Mouse (Mus musculus): Measurements from ENCODE around the gene Homer1. TPM values are rescaled to one million over a fixed set of nuclear protein-coding genes. Genes with fewer than 3 reads are reported as not detected.

Homer1 gene
- polyA plus RNA-seq, 1 experiment from 2014 or later = 13.2 TPM

DNA sequence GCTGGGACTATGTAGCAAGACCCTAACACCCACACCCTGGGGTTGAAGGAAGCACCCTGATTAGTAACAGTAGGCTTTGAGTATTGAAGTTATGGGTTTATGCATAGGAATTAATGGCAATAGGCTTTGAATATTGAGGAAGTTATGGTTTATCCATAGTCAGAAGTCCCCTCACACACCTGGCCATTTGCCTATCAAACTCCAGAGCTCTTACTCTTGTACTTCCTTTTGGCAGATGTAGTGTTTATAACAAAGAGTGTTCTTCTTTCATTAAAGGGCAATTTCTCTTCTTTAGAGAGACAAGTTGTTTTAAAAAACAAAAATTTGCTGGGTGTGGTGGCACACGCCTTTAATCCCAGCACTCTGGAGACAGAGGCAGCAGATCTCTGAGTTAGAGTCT lies 79.1 kb downstream of the Homer1 start:
- Histone ChIP-seq H3K4me2 (no peak overlapping the region), H3K9ac (no peak overlapping the region), H3K36me3 (no peaks in the 10 kb centered on the region), H3K27ac (no peak overlapping the region), H3K4me1 (replicated peaks) (no peaks in the 10 kb centered on the region; the same call in 1 of the 2 replicates), H3K9me3 (replicated peaks) (no peaks in the 10 kb centered on the region), H3K27me3 (no peaks in the 10 kb centered on the region), H3K4me3 (no peak overlapping the region)
- no peak for ATAC-seq (replicated peaks; ENCODE audit: insufficient number of reproducible peaks, insufficient read depth, low FRiP score, low read depth)
- WGBS = 86% methylated on average over 1 of the region's 1 CpGs

DNA sequence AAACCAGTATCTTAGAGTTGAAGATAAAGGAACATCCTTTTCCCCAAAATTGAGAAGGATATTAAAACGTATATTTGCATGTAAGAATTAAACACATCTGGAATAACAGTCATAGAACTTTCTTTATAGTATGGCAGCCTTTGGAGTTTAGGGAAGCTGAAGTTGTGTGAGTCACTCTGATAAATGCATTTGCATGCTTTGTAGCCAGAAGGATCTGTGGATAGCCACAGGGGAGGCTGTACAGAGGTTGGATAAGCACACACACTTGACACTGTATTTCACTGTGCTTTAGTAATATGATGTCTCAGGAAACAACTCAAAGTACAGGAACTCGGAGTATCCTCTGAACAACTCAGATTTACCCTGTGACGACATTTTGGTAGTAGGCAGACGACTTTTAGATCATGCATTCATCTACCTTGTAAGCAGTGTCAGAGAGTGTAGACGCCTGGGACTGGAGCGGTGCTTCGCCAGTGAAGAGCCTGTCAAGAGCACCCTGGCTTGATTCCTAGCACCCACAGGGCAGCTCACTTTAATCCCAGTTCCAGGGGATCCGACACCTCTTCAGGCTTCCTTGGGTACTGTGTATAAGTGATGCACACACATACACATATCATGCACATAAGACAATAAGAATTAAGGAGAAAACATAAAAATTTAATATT lies 81.1 kb downstream of the Homer1 start:
- Histone ChIP-seq H3K4me1 (replicated peaks) (no peaks in the 10 kb centered on the region; the same call in 1 of the 2 replicates), H3K27me3 (no peaks in the 10 kb centered on the region), H3K36me3 (no peaks in the 10 kb centered on the region), H3K9ac (no peak overlapping the region), H3K27ac (no peak overlapping the region), H3K4me2 (no peak overlapping the region), H3K9me3 (replicated peaks) (no peaks in the 10 kb centered on the region), H3K4me3 (no peak overlapping the region)
- 83% methylated on average over 8 of the region's 8 CpGs for whole genome bisulfite sequencing
- ATAC-seq (replicated peaks; ENCODE audit: insufficient number of reproducible peaks, insufficient read depth, low FRiP score, low read depth) = no peak

DNA sequence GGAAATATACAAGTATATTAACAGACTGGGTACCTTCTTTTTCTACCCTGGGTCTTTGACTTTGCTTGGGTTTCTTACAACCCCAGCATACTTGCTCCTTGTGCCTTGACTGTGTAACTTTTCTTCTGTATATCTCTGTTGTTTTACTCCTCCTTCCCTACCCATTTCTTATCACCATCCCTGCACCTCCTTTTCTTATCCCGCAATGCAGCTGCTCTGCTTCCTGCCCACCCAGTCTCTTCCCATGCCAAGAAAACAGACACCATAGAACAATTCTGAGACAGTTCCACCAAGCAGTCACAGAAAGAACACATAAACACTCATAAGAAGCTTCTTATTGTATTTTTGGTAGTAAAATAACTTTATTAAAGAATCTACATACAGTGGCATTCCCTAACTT lies 81.9 kb downstream of the Homer1 start:
- Histone ChIP-seq H3K27ac (no peak overlapping the region), H3K4me3 (no peak overlapping the region), H3K36me3 (no peaks in the 10 kb centered on the region), H3K4me2 (no peak overlapping the region), H3K4me1 (replicated peaks) (no peaks in the 10 kb centered on the region; the same call in 1 of the 2 replicates), H3K9ac (no peak overlapping the region), H3K27me3 (no peaks in the 10 kb centered on the region), H3K9me3 (replicated peaks) (no peaks in the 10 kb centered on the region)
- WGBS = 58% methylated on average over 1 of the region's 1 CpGs
- ATAC-seq (replicated peaks; ENCODE audit: insufficient number of reproducible peaks, insufficient read depth, low FRiP score, low read depth) = no peak

DNA sequence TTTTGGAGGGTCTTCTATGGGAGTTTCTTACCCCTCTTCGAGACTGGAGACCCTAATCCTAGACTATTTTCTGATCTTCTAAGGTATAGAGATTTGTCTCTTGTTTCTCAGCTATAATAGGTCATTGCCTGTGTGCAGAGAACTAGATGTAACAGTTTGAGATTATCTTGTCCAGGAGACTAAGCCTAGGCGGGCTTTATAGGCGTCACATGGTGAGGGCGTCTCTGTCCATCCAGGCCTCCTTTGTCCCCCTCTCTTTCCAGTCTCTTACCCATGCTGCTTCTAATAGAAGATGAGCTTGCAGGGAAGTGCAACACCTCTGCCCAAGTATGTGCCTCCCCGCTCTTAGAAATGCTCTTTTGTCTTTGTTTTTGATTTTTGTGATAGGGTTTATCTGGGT lies 83.7 kb downstream of the Homer1 start:
- no peak for ATAC-seq (replicated peaks; ENCODE audit: insufficient number of reproducible peaks, insufficient read depth, low FRiP score, low read depth)
- Histone ChIP-seq H3K9me3 (replicated peaks) (no peaks in the 10 kb centered on the region), H3K36me3 (no peaks in the 10 kb centered on the region), H3K4me1 (replicated peaks) (no peaks in the 10 kb centered on the region; the same call in 1 of the 2 replicates), H3K9ac (no peak overlapping the region), H3K27ac (no peak overlapping the region), H3K4me3 (no peak overlapping the region), H3K27me3 (no peaks in the 10 kb centered on the region), H3K4me2 (no peak overlapping the region)
- WGBS = 89% methylated on average over 5 of the region's 5 CpGs

DNA sequence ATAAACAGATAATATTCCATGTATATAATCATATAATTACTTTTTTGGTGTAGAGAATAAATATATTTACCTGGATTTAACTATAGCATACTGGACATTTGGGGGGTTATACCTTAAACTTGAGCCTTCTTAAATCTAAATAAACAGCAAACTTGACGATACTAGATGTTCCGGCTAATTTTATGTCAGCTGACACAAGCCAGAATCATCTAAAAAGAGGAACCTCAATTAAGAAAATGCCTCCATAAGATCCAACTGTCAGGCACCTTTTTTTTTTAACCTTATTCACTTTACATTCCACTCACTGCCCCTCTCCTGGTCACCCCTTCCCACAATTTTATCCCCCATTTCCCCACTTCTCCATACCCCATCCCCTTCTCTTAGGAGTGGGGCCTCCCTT lies 84.2 kb downstream of the Homer1 start:
- Histone ChIP-seq H3K4me2 (no peak overlapping the region), H3K9ac (no peak overlapping the region), H3K4me1 (replicated peaks) (peaks cover 2% of the 10 kb centered on the region; the same call in 1 of the 2 replicates), H3K27ac (no peak overlapping the region), H3K4me3 (no peak overlapping the region), H3K9me3 (replicated peaks) (no peaks in the 10 kb centered on the region), H3K36me3 (no peaks in the 10 kb centered on the region), H3K27me3 (no peaks in the 10 kb centered on the region)
- 87% methylated on average over 2 of the region's 2 CpGs for WGBS
- ATAC-seq (replicated peaks; ENCODE audit: insufficient number of reproducible peaks, insufficient read depth, low FRiP score, low read depth) = no peak

DNA sequence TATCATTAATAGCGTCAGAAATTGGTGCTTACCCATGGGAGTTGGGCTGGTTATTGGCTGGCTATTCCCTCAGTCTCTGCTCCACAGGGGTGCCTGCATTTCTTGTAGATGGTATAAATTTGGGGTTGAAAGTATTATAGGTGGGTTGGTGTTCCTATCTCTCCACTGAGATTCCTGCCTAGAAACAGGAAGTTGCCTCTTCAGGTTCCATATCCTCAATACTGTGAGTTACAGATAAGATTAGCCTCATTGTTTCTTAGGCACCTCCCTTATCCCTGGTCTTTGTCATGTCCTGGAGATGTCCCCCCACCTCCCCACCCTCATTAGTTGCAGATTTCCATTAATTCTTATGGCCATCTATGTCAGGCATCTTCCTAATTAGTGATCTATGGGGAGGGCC lies 85.0 kb downstream of the Homer1 start:
- Histone ChIP-seq H3K27me3 (no peaks in the 10 kb centered on the region), H3K4me1 (replicated peaks) (peaks cover 8% of the 10 kb centered on the region), H3K9me3 (replicated peaks) (no peaks in the 10 kb centered on the region), H3K4me3 (no peak overlapping the region), H3K4me2 (no peak overlapping the region), H3K36me3 (no peaks in the 10 kb centered on the region), H3K9ac (no peak overlapping the region), H3K27ac (no peak overlapping the region)
- no peak for ATAC-seq (replicated peaks; ENCODE audit: insufficient number of reproducible peaks, insufficient read depth, low FRiP score, low read depth)
- WGBS = 72% methylated on average over 1 of the region's 1 CpGs

DNA sequence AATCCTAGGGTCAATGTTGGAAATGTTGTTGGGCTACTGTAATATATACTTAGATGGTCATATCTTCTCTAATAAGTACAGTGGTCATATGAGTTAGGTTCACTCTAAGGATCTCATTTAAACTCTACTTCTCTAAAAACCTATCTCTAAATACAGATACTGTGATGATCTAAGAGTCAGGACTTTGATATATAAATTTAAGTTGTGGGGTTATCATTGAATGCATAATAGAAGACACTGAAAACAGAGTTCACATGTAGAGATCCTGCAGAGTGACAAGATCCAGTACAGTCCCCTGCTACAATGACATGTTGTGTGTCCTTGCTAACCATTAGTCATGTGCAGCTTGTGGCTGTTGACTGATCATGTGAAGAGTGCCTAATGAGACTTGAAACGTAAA lies 85.7 kb downstream of the Homer1 start:
- no peaks in the 10 kb centered on the region for H3K27me3 ChIP-seq
- ATAC-seq (replicated peaks; ENCODE audit: insufficient number of reproducible peaks, insufficient read depth, low FRiP score, low read depth) = no peak
- H3K36me3 ChIP-seq = no peaks in the 10 kb centered on the region
- no peak overlapping the region for H3K4me2 ChIP-seq
- no peaks in the 10 kb centered on the region for H3K9me3 ChIP-seq (replicated peaks)
- peaks cover 11% of the 10 kb centered on the region for H3K4me1 ChIP-seq (replicated peaks)
- no peak overlapping the region for H3K27ac ChIP-seq
- no peak overlapping the region for H3K9ac ChIP-seq
- no peak overlapping the region for H3K4me3 ChIP-seq
- 87% methylated on average over 1 of the region's 1 CpGs for WGBS

DNA sequence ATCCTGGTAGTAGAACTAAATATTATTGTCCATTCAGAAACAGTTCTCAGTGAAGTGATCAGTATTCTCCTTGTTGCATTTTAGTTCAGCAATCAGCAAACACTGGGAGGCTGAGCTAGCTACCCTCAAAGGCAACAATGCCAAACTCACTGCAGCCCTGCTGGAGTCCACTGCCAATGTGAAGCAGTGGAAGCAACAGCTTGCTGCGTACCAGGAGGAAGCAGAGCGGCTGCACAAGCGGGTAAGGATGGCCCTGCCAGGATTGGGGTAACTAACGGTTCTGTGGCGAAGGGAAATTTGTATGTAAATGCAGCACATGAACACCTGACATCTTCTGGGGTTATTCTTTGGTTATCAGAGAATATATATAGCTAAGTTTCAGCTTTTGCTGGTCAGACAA lies 88.0 kb downstream of the Homer1 start:
- Histone ChIP-seq H3K27ac (peak overlapping the region; percentile 37; the same call in 1 of the 2 replicates), H3K9ac (no peak overlapping the region), H3K36me3 (peaks cover 5% of the 10 kb centered on the region; the same call in 1 of the 2 replicates), H3K9me3 (replicated peaks) (no peaks in the 10 kb centered on the region), H3K4me2 (no peak overlapping the region), H3K4me3 (no peak overlapping the region), H3K27me3 (no peaks in the 10 kb centered on the region), H3K4me1 (replicated peaks) (peaks cover 12% of the 10 kb centered on the region)
- WGBS = 88% methylated on average over 5 of the region's 5 CpGs
- ATAC-seq (replicated peaks; ENCODE audit: insufficient number of reproducible peaks, insufficient read depth, low FRiP score, low read depth) = no peak

DNA sequence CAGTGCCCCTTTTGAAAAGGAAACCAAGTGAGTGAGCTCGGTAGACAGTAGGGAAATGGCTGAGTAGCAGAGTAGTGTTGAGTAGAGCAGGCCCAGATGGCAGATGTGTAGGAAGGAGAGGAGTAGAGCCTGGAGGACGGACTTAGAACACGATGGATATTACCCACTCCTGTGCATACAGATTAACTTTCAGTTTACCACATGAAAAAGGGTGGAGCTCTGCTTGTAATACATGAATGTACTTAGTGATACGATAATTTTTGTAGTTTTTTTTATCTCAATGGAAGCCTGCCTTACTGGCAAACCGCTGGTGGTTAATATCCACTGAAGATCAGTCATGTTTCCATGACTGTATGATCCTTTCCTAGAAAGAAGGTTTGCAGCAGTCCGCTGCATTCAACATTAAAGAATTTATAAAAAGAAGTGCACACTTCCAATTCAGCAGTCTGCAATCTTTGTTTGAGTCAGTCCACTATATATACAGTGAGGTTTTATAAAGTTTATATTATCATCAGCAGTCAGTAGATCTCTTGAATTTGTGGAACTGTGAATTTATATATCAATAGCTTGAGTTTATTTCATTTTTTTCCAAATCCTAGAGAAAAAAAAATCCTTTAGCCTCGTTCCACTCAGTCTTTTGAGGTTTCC lies 89.3 kb downstream of the Homer1 start:
- Histone ChIP-seq H3K36me3 (peaks cover 8% of the 10 kb centered on the region; the same call in 1 of the 2 replicates), H3K27ac (peak overlapping the region; percentile 67), H3K27me3 (no peaks in the 10 kb centered on the region), H3K9me3 (replicated peaks) (no peaks in the 10 kb centered on the region), H3K4me2 (no peak overlapping the region), H3K4me1 (replicated peaks) (peaks cover 12% of the 10 kb centered on the region), H3K9ac (no peak overlapping the region), H3K4me3 (no peak overlapping the region)
- WGBS = 58% methylated on average over 7 of the region's 7 CpGs
- no peak for ATAC-seq (replicated peaks; ENCODE audit: insufficient number of reproducible peaks, insufficient read depth, low FRiP score, low read depth)

DNA sequence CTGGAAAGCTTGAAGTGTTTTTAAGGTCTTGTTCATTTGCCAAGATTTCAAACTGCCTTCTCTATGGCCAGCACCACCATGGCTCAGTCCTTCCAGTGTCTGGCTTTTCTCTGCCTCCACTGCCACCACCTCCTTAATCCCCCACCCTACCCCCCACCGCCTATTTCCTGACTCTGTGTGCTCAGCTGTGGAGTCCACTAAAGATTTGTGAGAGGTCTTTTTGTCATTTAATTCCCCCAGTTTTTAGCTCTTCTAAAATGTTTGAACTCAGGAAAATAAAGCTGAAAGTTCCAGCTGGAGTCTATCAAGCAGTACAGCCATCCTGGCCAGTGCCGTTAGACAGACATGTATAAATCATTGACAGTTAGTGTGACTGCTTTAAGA lies 89.8 kb downstream of the Homer1 start:
- ATAC-seq (replicated peaks; ENCODE audit: insufficient number of reproducible peaks, insufficient read depth, low FRiP score, low read depth) = peak; percentile 88
- Histone ChIP-seq H3K27me3 (no peaks in the 10 kb centered on the region), H3K36me3 (peaks cover 13% of the 10 kb centered on the region; the same call in 1 of the 2 replicates), H3K27ac (peak overlapping the region; percentile 67), H3K9ac (no peak overlapping the region), H3K4me3 (no peak overlapping the region), H3K4me1 (replicated peaks) (peaks cover 12% of the 10 kb centered on the region), H3K4me2 (no peak overlapping the region), H3K9me3 (replicated peaks) (no peaks in the 10 kb centered on the region)
- 23% methylated on average over 2 of the region's 2 CpGs for WGBS

DNA sequence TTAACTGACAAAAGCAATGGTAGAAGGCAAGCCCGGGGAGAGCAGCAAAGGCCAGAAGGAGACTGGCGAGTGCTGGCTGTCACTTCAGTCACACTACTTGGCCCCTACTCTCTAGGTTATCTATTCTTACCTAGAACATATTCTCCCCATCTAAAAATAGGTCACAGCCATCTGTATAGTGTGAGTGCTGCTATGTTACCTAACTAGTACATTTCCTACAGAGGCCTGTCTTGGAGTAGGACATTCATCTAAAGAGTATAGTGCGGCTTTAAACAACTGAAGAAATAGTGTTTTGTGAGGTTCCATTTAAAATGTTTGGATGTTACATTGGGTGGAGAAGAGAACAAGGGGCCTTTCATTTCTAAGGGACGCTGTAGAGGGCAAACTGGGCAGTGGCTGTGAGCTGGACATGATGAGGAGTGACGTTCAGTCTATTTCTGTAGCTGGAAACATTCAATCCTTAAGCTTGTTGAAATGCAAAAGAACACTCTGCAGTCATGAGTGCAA lies 100.3 kb downstream of the Homer1 start:
- H3K36me3 ChIP-seq = peaks cover 19% of the 10 kb centered on the region; the same call in 1 of the 2 replicates
- H3K4me2 ChIP-seq = 0 out of 2 replicates have a peak overlapping the region, but pooled peaks have one; percentile 13
- peak overlapping the region; percentile 93 for H3K27ac ChIP-seq
- 49% methylated on average over 5 of the region's 5 CpGs for WGBS
- no peaks in the 10 kb centered on the region for H3K27me3 ChIP-seq
- H3K9me3 ChIP-seq (replicated peaks) = peaks cover 6% of the 10 kb centered on the region
- peak; percentile 96 for ATAC-seq (replicated peaks; ENCODE audit: insufficient number of reproducible peaks, insufficient read depth, low FRiP score, low read depth)
- H3K4me1 ChIP-seq (replicated peaks) = peaks cover 7% of the 10 kb centered on the region; the same call in 1 of the 2 replicates
- H3K4me3 ChIP-seq = no peak overlapping the region
- no peak overlapping the region for H3K9ac ChIP-seq

Data from heart, embryonic 15.5 days (tissue).